Mouse (Mus musculus) myocyte (in vitro differentiated cells): ENCODE measurements around the gene Fam129b. TPM values are rescaled to one million over a fixed set of nuclear protein-coding genes. Genes with fewer than 3 reads are reported as not detected.

Experiments used
- H3K27me3 ChIP-seq: one replicate; pipeline ENCODE4 v1.6.1; 2011; ENCODE audit not compliant: control insufficient read depth, insufficient read depth, insufficient read length
- H3K36me3 ChIP-seq: one replicate; pipeline ENCODE4 v1.6.1; 2011; ENCODE audit not compliant: control insufficient read depth, insufficient read depth
- H3K4me2 ChIP-seq: one replicate; pipeline ENCODE4 v1.6.1; 2011; ENCODE audit warnings: low read depth, control low read depth
- H3K4me3 ChIP-seq: one replicate; pipeline ENCODE4 v1.5.1; 2011; ENCODE audit warnings: mild to moderate bottlenecking, control low read depth, moderate library complexity
- H3K79me2 ChIP-seq: one replicate; pipeline ENCODE4 v1.6.1; 2011; ENCODE audit not compliant: control insufficient read depth, insufficient read depth
- H3ac ChIP-seq: one replicate; pipeline ENCODE4 v1.6.1; 2011; ENCODE audit not compliant: control insufficient read depth, insufficient read length
- CEBPB ChIP-seq: IDR thresholded peaks from 2 replicates; pipeline ENCODE4 v1.6.1; 2011; ENCODE audit warnings: mild to moderate bottlenecking, moderate library complexity; ENCODE audit not compliant: poor library complexity, insufficient read depth, severe bottlenecking
- E2F4 ChIP-seq: IDR thresholded peaks from one replicate; pipeline ENCODE4 v1.6.1; 2011; ENCODE audit warnings: mild to moderate bottlenecking, control low read depth, moderate library complexity; ENCODE audit not compliant: insufficient read depth
- MAX ChIP-seq: IDR thresholded peaks from one replicate; pipeline ENCODE4 v1.6.1; 2011; ENCODE audit warnings: low read depth, mild to moderate bottlenecking, control low read depth
- MYOD1 ChIP-seq, 3 experiments: IDR thresholded peaks; one replicate each; pipeline ENCODE4 v1.6.1; 2011; ENCODE audit warnings: control low read depth in 2 of 3, low read depth in 2 of 3, mild to moderate bottlenecking in 2 of 3, moderate library complexity in 1 of 3; ENCODE audit not compliant: insufficient read length in 2 of 3, control insufficient read depth in 1 of 3
- MYOG ChIP-seq, 3 experiments: IDR thresholded peaks; one replicate each; pipeline ENCODE4 v1.6.1; 2011; ENCODE audit warnings: control low read depth in 2 of 3, low read depth in 2 of 3, mild to moderate bottlenecking in 2 of 3; ENCODE audit not compliant: insufficient read length in 2 of 3, control insufficient read depth in 1 of 3, insufficient read depth in 1 of 3
- POLR2A ChIP-seq: IDR thresholded peaks from one replicate; pipeline ENCODE4 v1.6.1; 2011; ENCODE audit warnings: low read depth, mild to moderate bottlenecking, control low read depth, moderate library complexity; ENCODE audit not compliant: insufficient read length
- POLR2AphosphoS2 ChIP-seq: IDR thresholded peaks from one replicate; pipeline ENCODE4 v1.6.1; 2011; ENCODE audit warnings: low read depth, control low read depth; ENCODE audit not compliant: insufficient read length
- REST ChIP-seq: IDR thresholded peaks from one replicate; pipeline ENCODE4 v1.6.1; 2011; ENCODE audit warnings: mild to moderate bottlenecking, control low read depth, moderate library complexity; ENCODE audit not compliant: insufficient read depth, insufficient read length
- SRF ChIP-seq: IDR thresholded peaks from one replicate; pipeline ENCODE4 v1.6.1; 2011; ENCODE audit warnings: low read depth; ENCODE audit not compliant: control insufficient read depth, insufficient read length
- TCF12 ChIP-seq: IDR thresholded peaks from one replicate; pipeline ENCODE4 v1.6.1; 2011; ENCODE audit warnings: mild to moderate bottlenecking, control low read depth; ENCODE audit not compliant: poor library complexity, insufficient read depth, severe bottlenecking
- TCF3 ChIP-seq: IDR thresholded peaks from one replicate; pipeline ENCODE4 v1.6.1; 2011; ENCODE audit warnings: low read depth, control low read depth; ENCODE audit not compliant: insufficient read length
- USF1 ChIP-seq: IDR thresholded peaks from one replicate; pipeline ENCODE4 v1.6.1; 2011; ENCODE audit warnings: low read depth, mild to moderate bottlenecking, control low read depth, moderate library complexity
- polyA plus RNA-seq: library from polyadenylated mRNA; unstranded; fragments of >200 nt; fragmentation: generic; extraction: Trizol; gene quantifications from one replicate; pipeline ENCODE4 v1.2.1, GENCODE M21; 2012; ENCODE audit warnings: missing spikeins

The Fam129b gene
- polyA plus RNA-seq, 1 experiment: 204 TPM

DNA sequence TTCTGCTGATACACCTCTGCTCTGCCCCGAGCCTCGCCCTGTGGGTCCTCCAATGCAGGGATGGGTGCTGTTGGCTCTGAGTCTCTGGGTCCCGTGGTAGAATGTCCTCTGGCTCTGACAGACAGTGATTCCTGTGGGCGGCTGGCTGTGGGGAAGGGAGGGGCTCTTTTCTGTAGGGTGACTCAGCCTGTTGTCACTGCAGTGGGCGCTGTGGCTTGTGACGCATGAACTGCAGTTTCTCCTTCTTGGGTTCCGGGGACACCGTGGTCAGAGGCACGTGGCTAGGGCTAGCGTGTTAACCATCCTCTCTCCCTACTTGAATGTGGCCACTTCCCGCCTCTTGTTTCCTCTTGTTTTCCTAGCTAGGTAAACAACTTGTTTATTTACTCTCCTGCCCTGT lies 41.6 kb downstream of the Fam129b start:
- Histone ChIP-seq H3K36me3 (peaks cover 59% of the 10 kb centered on the region), H3K4me2 (peak overlapping the region; percentile 71), H3K4me3 (no peak overlapping the region), H3ac (no peak overlapping the region), H3K27me3 (no peaks in the 10 kb centered on the region), H3K79me2 (peaks cover 31% of the 10 kb centered on the region)
- peak; percentile 76 for TF ChIP-seq USF1
- no peak for TF ChIP-seq SRF
- TF ChIP-seq POLR2AphosphoS2: peak; percentile 42
- TF ChIP-seq REST: no peak
- peak; percentile 13 for TF ChIP-seq POLR2A
- TF ChIP-seq CEBPB: no peak
- TF ChIP-seq MAX: no peak
- TF ChIP-seq E2F4: peak; percentile 7
- peak in 1 of 3 experiments; percentile 69 for TF ChIP-seq MYOG (IDR thresholded peaks at IDR 0.05; ENCODE audit: control insufficient read depth in 1 of 3, insufficient read depth in 1 of 3, insufficient read length in 2 of 3, low read depth in 2 of 3)
- TF ChIP-seq TCF3: peak; percentile 16
- peak; percentile 46 to 83 (median 64) for TF ChIP-seq MYOD1 (IDR thresholded peaks at IDR 0.05; ENCODE audit: control insufficient read depth in 1 of 3, insufficient read length in 2 of 3, low read depth in 2 of 3)
- TF ChIP-seq TCF12: peak; percentile 22

DNA sequence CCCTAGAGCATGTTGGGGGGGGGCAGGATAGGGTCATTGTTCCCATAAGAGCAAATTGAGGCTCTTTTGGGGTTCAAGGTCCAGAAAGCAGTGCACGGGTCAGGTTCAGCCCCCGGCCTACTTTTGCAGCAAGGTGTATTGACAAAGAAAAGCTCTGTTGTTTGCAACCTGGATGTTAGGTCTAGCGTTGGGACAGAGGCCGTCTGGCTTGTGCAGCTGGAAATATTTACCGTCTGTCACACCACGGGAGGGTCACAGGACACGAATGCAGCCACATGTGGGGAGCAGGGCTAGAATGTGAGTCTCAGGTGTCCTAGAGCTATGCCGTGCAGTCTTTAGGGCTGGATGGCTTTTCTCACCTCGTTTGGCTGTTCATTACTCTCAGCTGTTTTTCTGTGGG lies 42.5 kb downstream of the Fam129b start:
- Histone ChIP-seq H3K36me3 (peaks cover 52% of the 10 kb centered on the region), H3K4me3 (no peak overlapping the region)

DNA sequence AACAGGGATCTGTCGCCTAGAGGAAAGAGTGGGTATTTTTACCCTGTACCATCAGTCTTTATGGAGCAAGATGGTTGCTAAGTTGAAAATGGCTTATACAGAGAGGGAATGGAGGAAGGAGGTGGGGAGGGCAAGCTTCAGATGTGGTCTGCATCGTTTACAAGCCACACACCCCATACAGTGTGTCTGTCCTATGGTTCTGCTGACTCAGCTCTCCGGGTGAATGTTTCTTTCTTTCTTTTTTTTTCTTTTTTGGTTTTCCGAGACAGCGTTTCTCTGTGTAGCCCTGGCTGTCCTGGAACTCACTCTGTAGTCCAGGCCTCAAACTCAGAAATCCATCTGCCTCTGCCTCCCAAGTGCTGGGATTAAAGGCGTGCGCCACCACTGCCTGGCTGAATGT lies 45.3 kb downstream of the Fam129b start:
- H3K4me2 ChIP-seq: no peak overlapping the region
- peaks cover 52% of the 10 kb centered on the region for H3K36me3 ChIP-seq
- H3K4me3 ChIP-seq: no peak overlapping the region
- H3K79me2 ChIP-seq: peaks cover 10% of the 10 kb centered on the region
- H3K27me3 ChIP-seq: no peaks in the 10 kb centered on the region
- no peak overlapping the region for H3ac ChIP-seq
- TF ChIP-seq MYOD1 (IDR thresholded peaks at IDR 0.05; ENCODE audit: control insufficient read depth in 1 of 3, insufficient read length in 2 of 3, low read depth in 2 of 3) (no peak), TCF3 (no peak), POLR2A (no peak), SRF (no peak), POLR2AphosphoS2 (no peak), REST (no peak), USF1 (no peak), MAX (no peak), TCF12 (no peak), CEBPB (no peak), MYOG (IDR thresholded peaks at IDR 0.05; ENCODE audit: control insufficient read depth in 1 of 3, insufficient read depth in 1 of 3, insufficient read length in 2 of 3, low read depth in 2 of 3) (no peak), E2F4 (no peak)

More for the DNA sequence above, 42.5 kb downstream of the Fam129b start:
- TF ChIP-seq TCF3 (no peak), TCF12 (no peak), MYOG (IDR thresholded peaks at IDR 0.05; ENCODE audit: control insufficient read depth in 1 of 3, insufficient read depth in 1 of 3, insufficient read length in 2 of 3, low read depth in 2 of 3) (no peak), MAX (no peak), REST (no peak), CEBPB (no peak), USF1 (no peak), MYOD1 (IDR thresholded peaks at IDR 0.05; ENCODE audit: control insufficient read depth in 1 of 3, insufficient read length in 2 of 3, low read depth in 2 of 3) (no peak), SRF (no peak), E2F4 (no peak), POLR2A (no peak)
- Histone ChIP-seq H3K4me2 (no peak overlapping the region), H3K27me3 (no peaks in the 10 kb centered on the region), H3K79me2 (peaks cover 23% of the 10 kb centered on the region), H3ac (no peak overlapping the region)

DNA sequence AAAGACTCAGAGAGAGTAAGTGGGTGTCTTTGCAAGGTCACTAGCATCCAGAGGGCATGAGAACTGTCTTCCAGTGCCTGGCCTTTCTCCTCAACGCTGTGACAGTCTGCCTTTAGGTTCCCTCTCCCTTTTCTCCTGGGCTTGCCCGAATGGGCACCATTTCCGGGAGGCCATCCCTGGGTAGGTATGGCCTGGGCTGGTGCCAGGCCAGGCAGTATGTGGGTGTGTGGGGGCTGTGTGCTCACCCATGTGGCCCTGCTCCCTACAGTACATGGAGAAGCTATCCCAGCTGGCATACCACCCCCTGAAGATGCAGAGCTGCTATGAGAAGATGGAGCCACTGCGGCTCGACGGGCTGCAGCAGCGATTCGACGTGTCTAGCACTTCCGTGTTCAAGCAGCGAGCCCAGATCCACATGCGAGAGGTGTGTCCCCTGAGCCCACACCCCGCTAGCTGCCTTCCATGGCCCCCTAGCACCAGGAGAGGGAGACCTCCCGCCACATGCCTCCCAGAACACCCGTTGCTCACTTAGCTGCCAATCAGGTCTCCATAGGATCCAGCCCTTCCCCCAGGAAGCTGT lies 46.0 kb downstream of the Fam129b start:
- no peaks in the 10 kb centered on the region for H3K27me3 ChIP-seq
- H3ac ChIP-seq: no peak overlapping the region
- H3K4me3 ChIP-seq: no peak overlapping the region
- peaks cover 46% of the 10 kb centered on the region for H3K36me3 ChIP-seq
- TF ChIP-seq POLR2A (peak; percentile 23), REST (no peak)
- H3K4me2 ChIP-seq: no peak overlapping the region
- H3K79me2 ChIP-seq: peaks cover 10% of the 10 kb centered on the region

DNA sequence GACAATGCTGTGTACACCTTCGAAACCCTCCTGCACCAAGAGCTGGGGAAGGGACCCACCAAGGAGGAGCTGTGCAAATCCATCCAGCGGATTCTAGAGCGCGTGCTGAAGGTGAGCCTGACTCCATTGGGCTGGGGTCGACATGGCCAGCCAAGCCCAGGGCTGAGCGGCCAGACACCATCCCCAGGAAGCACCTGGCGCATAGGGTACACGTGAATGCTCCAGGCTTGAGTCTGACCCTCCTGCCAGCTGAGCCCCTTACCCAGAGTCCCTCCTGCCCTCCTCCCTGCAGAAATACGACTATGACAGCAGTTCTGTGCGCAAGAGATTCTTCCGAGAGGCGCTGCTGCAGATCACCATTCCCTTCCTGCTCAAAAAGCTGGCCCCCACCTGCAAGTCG lies 46.6 kb downstream of the Fam129b start:
- H3K27me3 ChIP-seq: no peaks in the 10 kb centered on the region
- H3K36me3 ChIP-seq: peaks cover 46% of the 10 kb centered on the region
- H3ac ChIP-seq: no peak overlapping the region
- H3K4me2 ChIP-seq: no peak overlapping the region
- H3K4me3 ChIP-seq: no peak overlapping the region
- no peak for TF ChIP-seq E2F4
- no peak for TF ChIP-seq SRF
- no peak for TF ChIP-seq POLR2A
- TF ChIP-seq TCF3: no peak
- peaks cover 10% of the 10 kb centered on the region for H3K79me2 ChIP-seq
